Mouse (Mus musculus) stomach, postnatal 0 days (tissue): Measurements from ENCODE around the gene Fmn2. TPM values are rescaled to one million over a fixed set of nuclear protein-coding genes. Genes with fewer than 3 reads are reported as not detected.

ENCODE experiments used
- ATAC-seq: fragments of 200-750 bp; cut with Nextera tagmentation; 2 replicates; pipeline ENCODE4 v1.8.0; 2017; ENCODE audit not compliant: low FRiP score, low TSS enrichment
- DNase-seq: peaks from one replicate; pipeline ENCODE4 v3.0.0-alpha.2; 2016; ENCODE audit warnings: low spot score
- H3K27ac ChIP-seq: fragments of 300-500 bp; sonication (generic); replicated peaks from 2 replicates; pipeline ENCODE4 v1.5.1; 2014; ENCODE audit warnings: mild to moderate bottlenecking, control low read depth
- H3K27me3 ChIP-seq: fragments of 300-500 bp; sonication (generic); 2 replicates; pipeline ENCODE4 v1.6.1; 2014; ENCODE audit warnings: low read length; ENCODE audit not compliant: control insufficient read depth, insufficient read depth
- H3K36me3 ChIP-seq: fragments of 300-500 bp; sonication (generic); 2 replicates; pipeline ENCODE4 v1.6.1; 2014; ENCODE audit warnings: low read length, mixed read lengths; ENCODE audit not compliant: control insufficient read depth, insufficient read depth
- H3K4me1 ChIP-seq: fragments of 300-500 bp; sonication (generic); replicated peaks from 2 replicates; pipeline ENCODE4 v1.6.1; 2014; ENCODE audit warnings: antibody characterized with exemption; ENCODE audit not compliant: control insufficient read depth, insufficient read depth
- H3K4me2 ChIP-seq: fragments of 300-500 bp; sonication (generic); replicated peaks from 2 replicates; pipeline ENCODE4 v1.6.1; 2014; ENCODE audit warnings: low read depth, mild to moderate bottlenecking, control low read depth, moderate library complexity
- H3K4me3 ChIP-seq: fragments of 300-500 bp; sonication (generic); 2 replicates; pipeline ENCODE4 v1.5.1; 2014; ENCODE audit warnings: low read depth, low read length, control low read depth
- H3K9ac ChIP-seq: fragments of 300-500 bp; sonication (generic); 2 replicates; pipeline ENCODE4 v1.6.1; 2014; ENCODE audit warnings: mild to moderate bottlenecking, low read length, control low read depth, mixed read lengths
- H3K9me3 ChIP-seq: fragments of 300-500 bp; sonication (generic); 2 replicates; pipeline ENCODE4 v1.6.1; 2016; ENCODE audit warnings: low read length; ENCODE audit not compliant: control insufficient read depth
- CTCF ChIP-seq: IDR thresholded peaks from 2 replicates; pipeline ENCODE4 v1.5.1; 2016; ENCODE audit warnings: antibody characterized with exemption, low read depth, mild to moderate bottlenecking, moderate library complexity
- EP300 ChIP-seq: optimal IDR thresholded peaks from 2 replicates; pipeline ENCODE3; 2016; ENCODE audit warnings: antibody characterized with exemption
- WGBS: fragments of 180-500 bp; shearing (Covaris S2); extraction: QIAGEN DNeasy Blood & Tissue Kit; methylation state at CpG from one replicate; pipeline ENCODE4 v1.1.7; 2014; 5-methylcytosine and 5-hydroxymethylcytosine counted together
- polyA plus RNA-seq: library from polyadenylated mRNA; unstranded; fragments of >200 nt; fragmentation: Nextera tagmentation; extraction: Ambion mirVana; gene quantifications from 2 replicates; pipeline ENCODE4 v1.2.1, GENCODE M21; 2015

Fmn2 gene
- polyA plus RNA-seq, 1 experiment from 2014 or later = 0.67 TPM

- Histone ChIP-seq H3K27ac (no peak overlapping the region), H3K4me1 (no peaks in the 10 kb centered on the region), H3K36me3 (no peaks in the 10 kb centered on the region), H3K4me3 (no peak overlapping the region), H3K4me2 (no peak overlapping the region), H3K9me3 (no peaks in the 10 kb centered on the region), H3K27me3 (no peaks in the 10 kb centered on the region), H3K9ac (no peak overlapping the region)
- DNase-seq (no peak), ATAC-seq (no peak)
- WGBS = 68% methylated on average over 8 of the region's 8 CpGs
- TF ChIP-seq EP300 (no peak), CTCF (no peak)
Observed at GRCm38 (mm10) chr1:174738958-174739357, 237.3 kb downstream of the Fmn2 start.

- WGBS = 60% methylated on average over 2 of the region's 2 CpGs
- no peak for TF ChIP-seq CTCF
- TF ChIP-seq EP300 = no peak
Observed at GRCm38 (mm10) chr1:174742667-174743066, 241.0 kb downstream of the Fmn2 start.

GRCm38 (mm10) chr1:174748520-174748919 is 246.9 kb downstream of the Fmn2 start:
- WGBS = 59% methylated on average over 4 of the region's 4 CpGs
- Histone ChIP-seq H3K4me3 (no peak overlapping the region), H3K4me1 (no peaks in the 10 kb centered on the region), H3K27ac (no peak overlapping the region), H3K9me3 (no peaks in the 10 kb centered on the region), H3K9ac (no peak overlapping the region), H3K4me2 (no peak overlapping the region), H3K36me3 (no peaks in the 10 kb centered on the region), H3K27me3 (no peaks in the 10 kb centered on the region)
- no peak for DNase-seq
- ATAC-seq = no peak
- TF ChIP-seq EP300 = no peak
- no peak for TF ChIP-seq CTCF

More at GRCm38 (mm10) chr1:174742667-174743066, 241.0 kb downstream of the Fmn2 start:
- Histone ChIP-seq H3K27me3 (no peaks in the 10 kb centered on the region), H3K36me3 (no peaks in the 10 kb centered on the region), H3K27ac (no peak overlapping the region), H3K4me3 (no peak overlapping the region), H3K9me3 (no peaks in the 10 kb centered on the region), H3K9ac (no peak overlapping the region), H3K4me1 (no peaks in the 10 kb centered on the region), H3K4me2 (no peak overlapping the region)
- DNase-seq = no peak
- no peak for ATAC-seq

GRCm38 (mm10) chr1:174750893-174751461 is 249.4 kb downstream of the Fmn2 start:
- TF ChIP-seq EP300 (no peak), CTCF (no peak)
- no peaks in the 10 kb centered on the region for H3K27me3 ChIP-seq
- H3K4me3 ChIP-seq = no peak overlapping the region
- H3K36me3 ChIP-seq = no peaks in the 10 kb centered on the region
- WGBS = 30% methylated on average over 3 of the region's 3 CpGs
- DNase-seq = no peak
- H3K9ac ChIP-seq = no peak overlapping the region
- H3K4me1 ChIP-seq = no peaks in the 10 kb centered on the region
- ATAC-seq = no peak
- no peak overlapping the region for H3K4me2 ChIP-seq
- no peaks in the 10 kb centered on the region for H3K9me3 ChIP-seq
- no peak overlapping the region for H3K27ac ChIP-seq

GRCm38 (mm10) chr1:174759354-174759753 is 257.7 kb downstream of the Fmn2 start:
- no peak for ATAC-seq
- WGBS = 79% methylated on average over 6 of the region's 6 CpGs
- no peaks in the 10 kb centered on the region for H3K4me1 ChIP-seq
- no peak for DNase-seq
- H3K36me3 ChIP-seq = no peaks in the 10 kb centered on the region
- no peak overlapping the region for H3K9ac ChIP-seq
- no peak overlapping the region for H3K27ac ChIP-seq
- H3K27me3 ChIP-seq = no peaks in the 10 kb centered on the region
- no peaks in the 10 kb centered on the region for H3K9me3 ChIP-seq
- no peak overlapping the region for H3K4me2 ChIP-seq
- TF ChIP-seq EP300 (no peak), CTCF (no peak)
- H3K4me3 ChIP-seq = no peak overlapping the region

- Histone ChIP-seq H3K36me3 (no peaks in the 10 kb centered on the region), H3K9ac (no peak overlapping the region), H3K27ac (no peak overlapping the region), H3K9me3 (no peaks in the 10 kb centered on the region), H3K4me3 (no peak overlapping the region), H3K27me3 (no peaks in the 10 kb centered on the region), H3K4me1 (no peaks in the 10 kb centered on the region), H3K4me2 (no peak overlapping the region)
- no peak for TF ChIP-seq CTCF
- TF ChIP-seq EP300 = no peak
- ATAC-seq (no peak), DNase-seq (no peak)
- 25% methylated on average over 2 of the region's 2 CpGs for WGBS
Observed at GRCm38 (mm10) chr1:174765757-174766156, 264.1 kb downstream of the Fmn2 start.
